Mouse (Mus musculus) stomach, embryonic 14.5 days (tissue): ENCODE measurements around the gene Vps26a. TPM values are rescaled to one million over a fixed set of nuclear protein-coding genes. Genes with fewer than 3 reads are reported as not detected.

ENCODE experiments used
- ATAC-seq: fragments of 200-750 bp; cut with Nextera tagmentation; 2 replicates; pipeline ENCODE4 v1.8.0; 2017; ENCODE audit warnings: low read depth, moderate TSS enrichment; ENCODE audit not compliant: insufficient number of reproducible peaks, insufficient read depth, low FRiP score
- H3K27ac ChIP-seq: fragments of 300-500 bp; sonication (generic); 2 replicates; pipeline ENCODE4 v1.5.1; 2014; ENCODE audit warnings: mild to moderate bottlenecking, low read length, moderate library complexity, mixed read lengths
- H3K27me3 ChIP-seq: fragments of 300-500 bp; sonication (generic); 2 replicates; pipeline ENCODE4 v1.6.1; 2014; ENCODE audit warnings: low read length, control low read depth, mixed read lengths; ENCODE audit not compliant: control insufficient read depth, insufficient read depth
- H3K36me3 ChIP-seq: fragments of 300-500 bp; sonication (generic); 2 replicates; pipeline ENCODE4 v1.6.1; 2014; ENCODE audit warnings: mild to moderate bottlenecking, control low read depth, low read length, moderate library complexity, mixed read lengths; ENCODE audit not compliant: control insufficient read depth, insufficient read depth
- H3K4me1 ChIP-seq: fragments of 300-500 bp; sonication (generic); 2 replicates; pipeline ENCODE4 v1.6.1; 2014; ENCODE audit warnings: low read length, control low read depth, mixed read lengths; ENCODE audit not compliant: control insufficient read depth, insufficient read depth
- H3K4me2 ChIP-seq: fragments of 300-500 bp; sonication (generic); replicated peaks from 2 replicates; pipeline ENCODE4 v1.6.1; 2014; ENCODE audit warnings: low read depth, low read length, control low read depth
- H3K4me3 ChIP-seq: fragments of 300-500 bp; sonication (generic); 2 replicates; pipeline ENCODE4 v1.5.1; 2014; ENCODE audit warnings: low read depth, low read length, control low read depth
- H3K9ac ChIP-seq: fragments of 300-500 bp; sonication (generic); replicated peaks from 2 replicates; pipeline ENCODE4 v1.6.1; 2014; ENCODE audit warnings: low read depth, mild to moderate bottlenecking, control low read depth, low read length, moderate library complexity, mixed read lengths
- H3K9me3 ChIP-seq: fragments of 300-500 bp; sonication (generic); 2 replicates; pipeline ENCODE4 v1.6.1; 2016; ENCODE audit warnings: low read depth, low read length, control low read depth; ENCODE audit not compliant: control insufficient read depth
- WGBS: fragments of 180-500 bp; shearing (Covaris S2); extraction: QIAGEN DNeasy Blood & Tissue Kit; methylation state at CpG from one replicate; pipeline ENCODE4 v1.1.7; 2014; 5-methylcytosine and 5-hydroxymethylcytosine counted together
- polyA plus RNA-seq: library from polyadenylated mRNA; unstranded; fragments of >200 nt; fragmentation: Nextera tagmentation; extraction: Ambion mirVana; gene quantifications from 2 replicates; pipeline ENCODE4 v1.2.1, GENCODE M21; 2014

Vps26a gene
- polyA plus RNA-seq, 1 experiment from 2014 or later: 75.6 TPM

DNA sequence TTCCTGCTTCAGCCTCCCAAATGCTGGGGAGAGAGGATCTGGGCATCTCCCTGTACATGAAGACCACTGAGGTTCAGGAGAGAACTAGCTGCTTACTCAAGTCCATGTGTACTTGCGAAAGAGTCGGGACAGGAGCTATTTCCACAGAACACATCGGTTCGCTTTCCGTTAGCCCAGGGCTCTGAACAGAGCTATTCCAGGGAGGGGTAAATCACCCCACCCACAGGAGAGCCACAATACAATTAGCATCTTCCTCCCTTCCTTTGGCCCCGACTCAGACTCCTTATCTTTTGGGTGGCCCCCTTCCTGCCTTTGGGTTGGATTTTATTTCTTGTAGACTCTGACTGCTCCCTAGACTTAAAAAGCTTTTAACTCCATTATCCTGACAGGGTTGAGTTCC, 30.9 kb upstream of the Vps26a start:
- ATAC-seq: no peak
- Histone ChIP-seq H3K4me3 (no peak overlapping the region), H3K27ac (no peak overlapping the region), H3K4me2 (no peak overlapping the region), H3K9me3 (no peaks in the 10 kb centered on the region), H3K4me1 (no peaks in the 10 kb centered on the region), H3K36me3 (no peaks in the 10 kb centered on the region), H3K27me3 (no peaks in the 10 kb centered on the region), H3K9ac (no peak overlapping the region)
- WGBS: 83% methylated on average over 6 of the region's 6 CpGs

GRCm38 (mm10) chr10:62512855-62513254, 26.2 kb upstream of the Vps26a start:
- H3K27me3 ChIP-seq: no peaks in the 10 kb centered on the region
- no peak overlapping the region for H3K9ac ChIP-seq
- no peak for ATAC-seq
- WGBS: 92% methylated on average over 4 of the region's 4 CpGs
- H3K36me3 ChIP-seq: no peaks in the 10 kb centered on the region
- H3K4me1 ChIP-seq: no peaks in the 10 kb centered on the region
- H3K4me2 ChIP-seq: no peak overlapping the region
- H3K9me3 ChIP-seq: no peaks in the 10 kb centered on the region
- no peak overlapping the region for H3K4me3 ChIP-seq
- H3K27ac ChIP-seq: no peak overlapping the region

- no peak overlapping the region for H3K27ac ChIP-seq
- no peak for ATAC-seq
- 81% methylated on average over 6 of the region's 6 CpGs for WGBS
- H3K36me3 ChIP-seq: no peaks in the 10 kb centered on the region
- H3K4me2 ChIP-seq: no peak overlapping the region
- H3K9me3 ChIP-seq: no peaks in the 10 kb centered on the region
- no peak overlapping the region for H3K9ac ChIP-seq
- no peaks in the 10 kb centered on the region for H3K4me1 ChIP-seq
- no peak overlapping the region for H3K4me3 ChIP-seq
- no peaks in the 10 kb centered on the region for H3K27me3 ChIP-seq
Measured at GRCm38 (mm10) chr10:62511528-62511927, 24.9 kb upstream of the Vps26a start.

DNA sequence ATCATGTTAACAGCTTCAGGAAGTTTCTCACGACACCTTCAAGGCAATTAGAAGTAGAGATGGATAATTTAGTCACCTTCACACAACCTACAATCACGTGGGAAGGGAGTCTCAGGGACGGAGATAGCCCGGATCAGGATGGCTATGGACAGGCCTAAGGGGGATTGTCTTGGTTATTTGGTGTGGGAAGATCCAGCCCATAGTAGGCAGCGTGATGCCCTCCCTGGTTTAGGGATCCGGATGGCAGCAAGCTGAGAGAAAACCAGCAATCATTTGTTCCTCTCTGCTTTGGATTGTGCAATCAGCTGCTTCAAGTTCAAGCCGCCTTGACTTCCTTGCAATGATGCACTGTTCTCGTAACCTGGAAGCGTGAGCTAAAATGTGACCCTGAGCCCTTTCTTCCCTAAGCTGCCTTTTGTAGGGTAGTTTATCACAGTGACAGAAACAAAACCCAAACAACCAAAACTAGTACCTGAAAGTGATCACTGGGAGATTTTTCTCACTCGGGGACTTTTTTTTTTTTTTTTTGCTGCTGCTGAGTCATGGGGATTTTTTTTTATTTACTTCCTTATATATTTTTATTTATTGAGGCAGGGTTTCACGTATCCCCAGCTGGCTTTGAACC, 22.5 kb upstream of the Vps26a start:
- Histone ChIP-seq H3K4me2 (no peak overlapping the region), H3K36me3 (no peaks in the 10 kb centered on the region), H3K27ac (no peak overlapping the region), H3K27me3 (no peaks in the 10 kb centered on the region), H3K9ac (no peak overlapping the region), H3K4me3 (no peak overlapping the region), H3K4me1 (no peaks in the 10 kb centered on the region), H3K9me3 (no peaks in the 10 kb centered on the region)
- WGBS: 60% methylated on average over 11 of the region's 11 CpGs
- ATAC-seq: no peak

DNA sequence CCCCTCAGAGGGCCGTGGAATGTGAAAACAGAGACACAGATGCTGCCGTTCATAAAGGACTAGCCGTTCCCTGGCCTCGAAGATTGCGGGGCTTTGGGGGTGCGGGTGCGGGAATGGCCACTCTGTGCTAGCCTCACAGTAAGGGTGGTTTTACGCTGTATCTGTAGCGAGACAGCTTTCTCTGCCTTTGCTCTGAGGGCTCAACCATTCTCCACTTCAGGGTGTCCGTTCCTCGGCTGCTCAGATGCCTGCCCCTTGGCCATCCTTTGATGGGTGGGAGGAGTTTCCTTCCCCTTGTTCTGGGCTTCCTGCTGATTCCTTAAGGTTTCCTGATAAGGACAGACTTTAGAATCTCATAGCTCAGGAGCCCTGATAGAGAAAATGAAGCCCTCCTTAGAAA, 21.9 kb upstream of the Vps26a start:
- Histone ChIP-seq H3K4me3 (peak overlapping the region; percentile 17; the same call in 1 of the 2 replicates), H3K27me3 (no peaks in the 10 kb centered on the region), H3K27ac (no peak overlapping the region), H3K9ac (no peak overlapping the region; the same call in 1 of the 2 replicates), H3K9me3 (no peaks in the 10 kb centered on the region), H3K36me3 (no peaks in the 10 kb centered on the region), H3K4me2 (peak overlapping the region; percentile 56), H3K4me1 (no peaks in the 10 kb centered on the region)
- 4% methylated on average over 11 of the region's 11 CpGs for WGBS
- ATAC-seq: no peak

- 11% methylated on average over 18 of the region's 18 CpGs for WGBS
- Histone ChIP-seq H3K4me3 (peak overlapping the region; percentile 17; the same call in 1 of the 2 replicates), H3K4me2 (peak overlapping the region; percentile 56), H3K4me1 (no peaks in the 10 kb centered on the region), H3K9me3 (no peaks in the 10 kb centered on the region), H3K27ac (no peak overlapping the region), H3K27me3 (no peaks in the 10 kb centered on the region), H3K36me3 (no peaks in the 10 kb centered on the region), H3K9ac (no peak overlapping the region)
- no peak for ATAC-seq
Measured at GRCm38 (mm10) chr10:62507591-62508308, 21.1 kb upstream of the Vps26a start.

DNA sequence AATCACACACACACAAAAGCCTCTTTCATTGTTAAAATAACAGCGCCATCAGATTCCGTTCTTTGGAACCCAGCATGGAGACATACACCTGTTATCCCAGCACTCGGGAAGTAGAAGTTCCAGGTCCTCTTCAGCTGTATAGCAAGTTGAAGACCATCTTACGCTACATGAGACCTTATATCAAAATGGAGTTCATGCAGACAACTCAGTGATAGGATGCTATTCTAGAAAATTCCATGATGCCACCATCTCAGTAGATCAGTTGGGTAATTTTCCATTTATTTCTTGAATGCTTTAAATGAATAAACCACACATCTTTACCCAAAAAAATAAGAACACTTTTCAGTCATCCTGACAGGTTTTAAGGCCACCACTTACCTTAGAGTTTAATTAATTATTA, 20.5 kb upstream of the Vps26a start:
- Histone ChIP-seq H3K4me3 (no peak overlapping the region), H3K4me1 (no peaks in the 10 kb centered on the region), H3K27me3 (no peaks in the 10 kb centered on the region), H3K9me3 (no peaks in the 10 kb centered on the region), H3K27ac (no peak overlapping the region), H3K4me2 (no peak overlapping the region), H3K36me3 (no peaks in the 10 kb centered on the region), H3K9ac (no peak overlapping the region)
- ATAC-seq: no peak
- 95% methylated on average over 4 of the region's 4 CpGs for WGBS

- no peak overlapping the region for H3K9ac ChIP-seq
- no peak overlapping the region for H3K4me2 ChIP-seq
- no peaks in the 10 kb centered on the region for H3K36me3 ChIP-seq
- H3K27ac ChIP-seq: no peak overlapping the region
- no peaks in the 10 kb centered on the region for H3K9me3 ChIP-seq
- H3K4me3 ChIP-seq: no peak overlapping the region
- WGBS: 81% methylated on average over 17 of the region's 17 CpGs
- no peak for ATAC-seq
- no peaks in the 10 kb centered on the region for H3K4me1 ChIP-seq
- H3K27me3 ChIP-seq: no peaks in the 10 kb centered on the region
Measured at GRCm38 (mm10) chr10:62506019-62506556, 19.5 kb upstream of the Vps26a start.
